ENCODE assay signal across 20 mouse cellular contexts in genomic region chr11:74426306-74426705, GRCm38 (mm10).
DNase-seq lines count a peak whose midpoint lies in the region; TF ChIP-seq lines count a peak whose summit lies in the region.
"Had no signal": no experiment of that assay in that cellular context is flagged by ENCODE, and none has a peak within 500 bp of the region (broad histone marks: within the 10 kb centered on the region; RNA-seq: fewer than 3 reads in every experiment).

No protein-coding gene starts in this region.

- TF ChIP-seq CTCF in layer of hippocampus, adult 2 months (conservative IDR thresholded peaks at IDR 0.05) = no peak

- peak overlapping the region; percentile 73 for H3K27ac ChIP-seq in layer of hippocampus, adult 2 months
- H3K27ac ChIP-seq: embryonic facial prominence, embryonic 13.5 days; embryonic facial prominence, embryonic 15.5 days; forebrain, embryonic 10.5 days; forebrain, embryonic 12.5 days had no signal

- no peak for DNase-seq in layer of hippocampus, adult 2 months (ENCODE audit: low spot score in 2 of 2)
- no peak for DNase-seq in layer of hippocampus, adult 8-10 months (ENCODE audit: low spot score in 2 of 2)
- DNase-seq in brain, adult 2 months (ENCODE audit: low read depth, low spot score) = peak; percentile 74
- DNase-seq in telencephalon, adult 2 months (ENCODE audit: low read depth, low spot score) = peak; percentile 71
- DNase-seq in gastrocnemius, postnatal 4 days (ENCODE audit: low spot score in 2 of 2) = no peak
- DNase-seq: adrenal gland, adult 8-10 months; adrenal gland, postnatal 14 days; adrenal gland, postnatal 36 days; cerebellum, adult 11 months; cerebellum, adult 18-20 months; cerebellum, adult 8-10 months; cerebellum, adult 9-11 months; cerebellum, postnatal 14 days; cerebellum, postnatal 36 days; embryo, embryonic 11 days had no signal

- H3K4me3 ChIP-seq in layer of hippocampus, adult 2 months = no peak overlapping the region
- H3K4me3 ChIP-seq: embryonic facial prominence, embryonic 13.5 days; embryonic facial prominence, embryonic 15.5 days; erythroblast, embryonic 14.5 days; forebrain, embryonic 10.5 days; forebrain, embryonic 12.5 days had no signal

Comparison
In these comparisons a context has a peak if more than half of its experiments do, and no peak if none do; other contexts are left out.
1. DNase-seq: peak in brain, adult 2 months (single experiment) and telencephalon, adult 2 months (single experiment); none in layer of hippocampus, adult 2 months (0 of 2), layer of hippocampus, adult 8-10 months (0 of 2) and gastrocnemius, postnatal 4 days (0 of 2).